Mouse (Mus musculus): ENCODE data around the gene Wnt5a.

GRCm38 (mm10) chr14:28456372-28457076, 48.0 kb upstream of the Wnt5a start:
- TF ChIP-seq POLR2A (IDR thresholded peaks at IDR 0.05; ENCODE audit: insufficient read depth, low read length) (no peak), CTCF (IDR thresholded peaks at IDR 0.05; ENCODE audit: low read depth, low read length) (no peak), EP300 (IDR thresholded peaks at IDR 0.05; ENCODE audit: insufficient read depth, low read depth, low read length) (no peak)
